Mouse (Mus musculus): ENCODE data around the gene Ccdc188.

Ccdc188 gene

DNA sequence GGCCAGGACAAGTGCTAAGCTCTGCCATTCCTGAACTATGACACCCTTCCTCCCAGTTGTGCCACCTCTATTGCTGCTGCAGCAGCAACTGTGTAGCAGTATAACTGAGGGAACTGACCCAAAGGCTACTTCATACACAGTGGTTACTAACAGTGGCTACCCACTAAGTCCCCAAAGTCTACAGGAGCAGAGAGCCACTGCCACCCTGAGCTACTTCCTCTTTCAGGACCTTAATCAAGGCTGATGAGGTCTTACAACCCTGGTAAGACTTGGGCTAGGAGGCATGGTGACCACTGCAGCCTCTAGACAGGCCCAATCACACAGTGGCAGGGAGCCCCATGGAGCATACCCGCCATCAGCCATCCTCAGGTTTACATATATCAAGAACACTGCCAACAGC is 15.6 kb upstream of the Ccdc188 start:
- DNase-seq (ENCODE audit: low read depth), result no peak

DNA sequence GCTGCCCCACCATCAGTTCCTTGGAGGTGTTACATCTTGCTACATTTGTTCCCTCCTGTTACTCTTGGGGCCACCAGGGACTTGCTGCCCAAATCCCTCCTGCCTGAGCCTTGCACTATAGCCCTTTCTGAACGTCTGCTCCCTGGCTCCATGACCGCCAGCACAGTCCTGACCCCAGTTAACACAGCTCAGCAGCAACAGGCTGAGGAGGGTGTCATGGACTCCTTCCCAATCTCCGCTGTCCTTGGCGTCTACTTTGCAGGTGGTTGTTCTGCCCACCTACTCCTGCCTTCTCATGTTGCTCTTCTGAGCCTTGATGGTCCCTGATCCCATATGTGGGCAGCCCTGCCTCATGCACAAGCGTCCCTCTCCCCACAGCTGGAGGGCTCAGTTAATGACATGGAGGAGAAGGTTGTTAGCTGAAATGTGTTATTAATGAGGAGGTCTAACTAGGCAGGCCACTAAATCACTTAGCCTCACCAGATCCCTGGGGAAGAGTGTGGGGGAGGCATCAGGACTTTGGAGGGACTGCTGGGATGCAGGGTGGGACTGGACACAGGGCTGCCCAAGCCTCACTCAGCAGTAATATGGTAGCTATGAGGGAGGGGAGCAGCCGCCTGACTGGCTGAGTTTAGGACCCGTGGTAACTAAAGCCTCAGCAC is 14.1 kb upstream of the Ccdc188 start:
- no peak for DNase-seq (ENCODE audit: low read depth)

DNA sequence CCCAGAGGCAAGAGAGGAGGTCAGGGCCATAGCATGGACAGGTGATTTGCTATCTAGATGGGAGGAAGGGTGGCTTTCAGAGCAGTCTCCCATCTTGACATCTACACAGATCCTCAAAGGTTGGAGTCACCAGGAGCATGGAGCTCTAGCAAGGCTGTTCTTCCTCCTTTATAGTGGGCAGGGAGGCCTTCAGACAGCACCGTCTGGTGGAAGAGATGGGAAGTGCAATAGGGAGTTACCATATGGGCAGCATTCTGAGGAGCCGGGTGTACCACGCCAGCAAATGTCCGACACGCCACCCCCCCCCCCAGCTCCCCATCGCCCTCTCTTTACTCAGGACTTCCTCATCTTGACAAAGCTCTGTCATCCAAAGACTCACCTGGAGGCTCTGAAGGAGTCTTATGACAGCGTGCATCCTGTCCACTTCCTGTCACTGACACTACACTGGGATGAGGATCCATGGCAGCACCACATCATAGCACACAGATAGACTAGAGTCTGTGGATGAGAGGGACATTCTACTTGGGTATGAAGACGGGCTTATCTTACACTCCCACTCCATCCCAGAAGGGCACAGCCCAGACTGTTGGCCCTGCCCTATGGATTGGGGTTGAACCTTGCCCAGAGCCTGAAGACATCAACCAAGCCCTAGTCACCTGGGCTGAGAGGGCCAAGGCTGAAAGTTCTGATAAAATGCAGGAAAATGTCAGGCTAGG is 6.8 kb upstream of the Ccdc188 start:
- peak; percentile 37 for DNase-seq (ENCODE audit: low read depth)

DNA sequence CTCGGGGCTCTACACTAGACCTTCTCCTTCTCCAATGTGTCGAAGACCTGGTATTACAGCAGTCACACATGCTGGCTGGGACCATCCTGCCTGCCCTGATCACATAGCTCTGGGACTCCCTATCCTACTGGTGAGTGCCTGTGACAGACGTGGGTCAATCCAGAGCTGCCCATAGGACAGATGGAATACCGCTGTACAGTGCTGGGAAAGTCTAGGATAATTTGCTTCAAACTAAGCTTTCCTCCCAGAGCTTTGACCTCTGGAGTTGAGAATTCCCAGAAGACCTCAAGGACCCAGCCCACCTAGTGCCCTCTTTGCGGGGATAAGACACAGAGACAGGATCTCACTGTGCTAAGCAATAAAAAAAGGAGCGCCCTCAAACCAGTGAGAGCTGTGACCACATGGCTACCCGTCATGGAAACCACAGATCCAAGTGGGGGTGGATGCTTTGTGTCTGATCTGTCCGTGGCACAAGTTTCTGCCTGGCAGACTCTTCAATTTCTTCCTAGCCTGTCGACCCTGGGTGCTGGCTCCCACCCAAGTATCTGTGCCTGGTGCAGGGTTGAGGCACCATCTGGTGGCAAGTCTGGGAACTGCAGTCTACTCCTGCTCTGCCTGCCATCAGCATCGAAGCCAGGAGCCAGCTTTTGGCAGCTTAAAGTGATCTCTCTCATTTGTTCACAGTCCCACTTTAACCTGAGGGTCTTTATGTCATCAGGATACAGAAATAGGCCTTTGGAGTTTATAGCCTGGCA is 6.1 kb upstream of the Ccdc188 start:
- DNase-seq (ENCODE audit: low read depth), result peak; percentile 78

DNA sequence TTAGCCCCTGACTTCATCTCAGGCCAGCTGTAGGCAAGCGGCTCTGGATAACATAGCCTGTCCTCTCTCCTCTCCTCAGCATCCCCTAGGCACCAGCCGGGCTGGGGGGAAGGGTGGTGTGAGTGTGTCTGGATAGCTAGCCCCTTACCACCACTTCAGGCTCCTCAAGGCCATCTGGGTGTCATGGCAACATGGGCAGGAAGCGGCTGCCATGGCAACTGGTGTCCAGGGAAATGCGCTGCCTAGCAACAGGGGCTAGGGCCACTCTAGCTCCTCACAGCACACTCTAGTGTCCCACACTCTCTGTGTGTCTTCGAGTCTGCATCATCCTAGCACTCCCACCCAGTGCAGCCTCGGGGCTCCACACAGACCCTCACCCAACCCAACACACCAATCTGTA is 4.0 kb upstream of the Ccdc188 start:
- no peak for DNase-seq (ENCODE audit: low read depth)

DNA sequence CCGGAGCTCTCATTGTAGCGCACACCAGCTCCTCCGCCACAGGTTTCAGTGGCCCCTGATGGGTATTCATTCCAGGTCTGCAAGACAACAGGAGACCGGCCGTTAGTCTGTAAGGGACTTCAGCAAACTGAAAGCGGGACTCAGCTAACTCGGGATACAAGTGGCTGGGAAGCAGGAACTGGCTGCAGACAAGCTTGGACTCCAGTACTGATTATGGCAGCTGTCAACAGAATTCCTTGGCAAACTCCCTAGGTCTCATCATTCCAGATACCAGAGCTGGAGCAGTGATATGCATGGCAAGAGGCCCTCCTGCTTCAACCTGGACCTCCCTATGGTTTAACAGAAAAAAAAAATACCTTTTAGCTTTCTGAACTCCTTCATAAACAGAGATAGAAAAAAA is 2.8 kb upstream of the Ccdc188 start:
- no peak for DNase-seq (ENCODE audit: low read depth)

DNA sequence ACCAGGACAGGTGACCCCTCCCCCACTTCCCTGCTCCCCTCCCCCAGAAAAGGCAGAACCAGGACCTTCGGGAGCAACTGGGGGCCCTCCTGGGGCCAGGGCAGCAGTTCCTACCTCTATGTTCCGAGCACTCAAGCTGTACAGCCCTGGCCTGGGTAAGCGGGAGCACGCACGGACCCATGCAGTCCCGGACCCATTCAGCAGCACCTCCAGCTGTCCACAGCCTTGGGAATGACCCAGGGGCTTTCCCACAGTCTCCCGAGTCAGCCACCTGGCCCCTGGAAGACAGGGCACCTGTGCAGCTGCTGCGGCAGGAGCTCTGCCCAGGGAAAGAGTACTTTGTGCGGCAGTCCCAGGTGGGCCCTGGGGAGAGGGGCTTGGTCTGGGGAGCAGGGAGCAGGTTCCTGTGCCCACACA is 909 bp downstream of the Ccdc188 start:
- no peak for DNase-seq (ENCODE audit: low read depth)

DNA sequence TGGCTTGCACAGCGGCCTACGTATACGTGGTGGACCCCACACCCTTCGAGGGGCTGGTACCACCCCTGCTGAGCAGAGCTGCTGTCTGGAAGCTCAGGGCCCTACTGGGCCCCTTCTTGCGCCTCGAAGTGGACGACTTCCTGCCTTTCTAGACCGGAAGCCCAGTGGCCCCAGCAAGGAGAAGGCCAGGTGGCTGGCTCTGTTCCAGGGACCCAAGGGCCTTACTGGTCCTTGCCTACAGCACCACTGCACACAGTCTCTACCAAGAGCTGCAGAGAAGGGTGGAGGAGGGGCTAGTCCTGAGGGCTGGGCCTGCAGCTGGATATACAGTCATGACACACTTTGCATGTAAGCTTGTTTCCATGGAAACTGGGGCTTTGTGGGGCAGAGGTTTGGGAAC is 2.3 kb downstream of the Ccdc188 start:
- no peak for DNase-seq (ENCODE audit: low read depth)

DNA sequence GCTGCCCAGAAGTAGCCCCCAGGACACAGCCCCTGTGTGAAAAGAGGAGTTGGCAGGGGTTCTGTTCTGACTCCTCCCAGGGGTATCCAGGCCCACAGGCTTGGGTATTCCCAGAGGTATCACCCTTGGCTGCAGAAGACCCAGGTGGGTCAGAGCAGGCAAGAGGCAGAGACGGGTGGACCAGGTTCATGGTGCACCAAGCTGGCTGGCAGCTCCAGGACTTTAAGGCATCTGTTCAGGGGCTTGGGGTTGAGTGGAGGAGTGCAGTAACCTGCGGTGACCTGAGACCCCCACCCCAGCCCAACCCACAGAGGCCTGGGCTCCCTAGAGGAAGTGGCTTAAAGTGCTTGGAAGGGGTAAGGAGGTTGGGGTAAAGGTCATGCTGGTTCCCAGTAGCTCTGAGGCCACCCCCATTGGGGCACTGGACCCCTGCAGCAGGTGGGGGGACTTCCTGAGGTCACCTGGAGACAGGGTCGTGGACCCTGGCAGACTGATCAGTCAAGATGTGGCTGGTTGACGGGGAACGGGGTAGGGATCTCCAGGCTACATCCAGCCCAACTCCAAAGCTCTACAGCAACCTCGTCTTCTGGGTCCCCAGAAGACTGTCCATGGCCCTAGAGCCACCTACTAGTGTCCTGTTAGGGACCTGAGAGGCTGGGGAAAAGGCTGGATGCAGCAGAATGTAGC is 3.3 kb downstream of the Ccdc188 start:
- no peak for DNase-seq (ENCODE audit: low read depth)

DNA sequence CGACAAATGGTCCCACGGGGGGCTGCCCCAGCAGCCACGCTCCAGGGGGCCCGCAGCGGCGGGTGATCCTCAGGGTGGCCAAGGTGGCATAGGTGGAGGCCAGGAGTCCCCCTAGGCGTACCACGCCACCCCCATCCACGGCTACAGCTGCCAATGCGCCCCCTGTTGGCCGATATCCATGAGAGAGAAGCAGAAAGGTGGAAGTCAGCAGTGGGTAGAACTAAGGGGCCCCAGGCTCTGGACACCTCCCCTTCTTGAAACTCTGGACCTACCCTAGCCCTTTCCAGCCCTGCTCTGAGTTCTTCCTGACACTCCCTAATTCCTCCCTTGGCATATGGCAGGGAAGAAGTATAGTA is 3.8 kb downstream of the Ccdc188 start:
- no peak for DNase-seq (ENCODE audit: low read depth)

DNA sequence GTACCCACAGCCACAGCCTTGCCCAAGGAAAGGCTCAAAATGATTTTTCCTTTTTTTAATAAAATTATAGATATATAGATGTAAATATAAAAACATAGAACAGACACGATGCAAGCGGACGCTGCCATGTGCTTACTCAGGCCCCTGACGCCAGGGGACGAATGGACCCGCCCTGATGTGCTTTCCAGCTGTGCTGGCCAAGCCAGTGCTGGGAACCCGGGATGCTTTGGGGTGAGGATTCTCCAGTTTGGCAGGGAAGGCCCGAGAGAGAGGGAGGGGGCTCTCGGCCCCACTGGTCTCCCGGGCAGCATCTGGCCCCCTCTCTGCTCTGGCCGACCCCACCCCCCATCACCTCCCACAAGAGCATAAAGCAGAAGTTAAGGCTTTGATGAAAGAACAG is 4.5 kb downstream of the Ccdc188 start:
- no peak for DNase-seq (ENCODE audit: low read depth)

DNA sequence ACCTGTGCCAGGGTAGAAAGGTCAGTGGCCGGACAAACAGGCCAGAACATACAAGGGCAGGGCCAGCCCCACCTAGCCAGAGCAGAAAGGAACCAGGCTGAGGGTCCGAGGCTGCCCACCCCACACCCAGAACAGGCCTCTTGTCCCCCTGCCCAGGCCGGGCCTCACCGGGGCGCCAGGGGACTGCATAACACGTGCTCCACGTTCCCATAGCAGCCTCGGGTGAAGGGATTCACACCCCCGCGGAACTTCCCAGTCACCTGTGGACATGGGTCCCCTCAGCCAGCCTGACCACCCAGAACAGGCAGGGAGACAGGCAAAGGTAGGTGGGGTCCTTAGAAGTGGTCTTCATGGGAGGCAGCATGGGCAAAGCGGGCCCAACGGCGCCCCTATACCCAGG is 9.5 kb downstream of the Ccdc188 start:
- DNase-seq (ENCODE audit: low read depth), result no peak

DNA sequence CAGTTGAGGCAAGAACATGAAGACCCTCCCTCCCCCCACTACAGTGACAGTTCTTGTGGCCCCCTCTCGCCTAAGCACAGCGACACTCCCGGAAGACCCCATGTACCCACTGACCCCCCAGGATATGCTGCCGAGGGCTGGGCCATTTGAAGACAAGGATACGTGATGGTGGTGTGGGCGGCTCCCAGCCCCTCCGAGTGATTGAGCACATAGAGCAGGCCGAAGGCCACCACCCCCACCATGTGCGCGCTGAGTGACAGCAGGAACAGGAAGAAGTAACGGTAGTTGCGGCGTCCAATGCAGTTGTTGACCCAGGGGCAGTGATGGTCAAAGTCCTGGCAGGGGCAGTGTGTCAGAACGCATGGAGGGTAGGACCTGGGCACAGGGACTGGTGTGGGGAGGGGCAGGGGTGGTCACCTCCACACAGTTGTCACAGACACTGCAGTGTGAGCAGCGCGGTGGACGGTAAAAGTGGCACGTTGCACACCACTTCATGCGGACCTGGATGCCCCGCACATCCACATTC is 10.3 kb downstream of the Ccdc188 start:
- DNase-seq (ENCODE audit: low read depth), result no peak

DNA sequence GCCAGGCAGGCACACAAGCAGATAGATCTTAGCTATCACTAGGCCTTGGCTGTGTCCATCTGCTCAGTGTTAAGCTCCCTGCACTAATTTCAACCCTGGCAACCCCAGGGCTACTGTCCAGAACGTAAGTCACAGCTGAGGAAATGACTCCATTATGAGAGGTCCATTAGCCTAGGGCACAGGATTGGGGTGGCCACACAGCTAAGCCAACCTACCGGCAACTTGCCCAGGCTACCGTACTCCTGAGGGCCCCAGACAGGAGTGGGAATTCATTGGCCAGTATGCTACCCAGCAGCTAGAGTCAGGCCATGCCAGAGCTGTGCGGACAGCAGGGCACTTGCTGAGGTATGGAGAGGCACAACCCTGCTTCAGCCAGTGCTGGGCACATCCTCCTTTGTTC is 11.2 kb downstream of the Ccdc188 start:
- DNase-seq (ENCODE audit: low read depth), result no peak

DNA sequence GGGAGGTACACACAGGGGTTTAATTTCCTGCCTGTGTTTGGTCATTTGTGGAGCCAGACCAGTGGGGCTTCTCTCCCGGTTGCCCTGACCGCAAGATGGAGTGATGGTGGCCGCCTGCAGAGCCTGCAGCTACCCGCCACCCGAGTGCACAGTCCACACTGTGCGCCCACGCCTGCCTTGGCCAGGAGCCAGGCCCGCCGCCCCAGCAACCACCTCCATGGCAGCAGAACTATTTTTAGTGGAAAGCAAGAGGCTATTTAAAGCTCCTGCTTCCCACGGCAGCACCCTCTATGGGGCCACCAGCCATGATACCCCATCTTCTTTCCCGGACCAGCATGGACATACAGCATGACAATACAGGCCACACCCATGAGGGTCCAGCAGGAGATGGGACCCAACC is 11.9 kb downstream of the Ccdc188 start:
- DNase-seq (ENCODE audit: low read depth), result no peak

DNA sequence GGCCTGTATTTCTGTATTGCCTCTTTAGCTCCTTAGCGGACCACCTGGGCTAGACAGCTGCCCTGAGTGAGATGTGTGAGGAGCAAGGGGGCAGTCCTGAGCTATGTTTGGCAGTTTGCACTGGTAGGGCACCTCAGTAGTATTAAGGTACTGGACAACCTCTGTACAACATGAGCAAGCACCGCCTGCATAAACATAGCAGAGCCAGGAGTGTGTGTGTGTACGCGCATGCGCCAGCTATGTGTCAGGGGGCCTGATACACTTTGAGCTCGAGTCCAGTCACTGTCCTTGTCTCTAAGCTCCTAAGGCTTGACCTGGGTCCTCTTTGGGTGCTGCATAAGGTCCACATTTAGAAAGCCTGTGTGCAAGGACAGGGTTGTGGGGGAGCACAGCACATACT is 12.9 kb downstream of the Ccdc188 start:
- DNase-seq (ENCODE audit: low read depth), result no peak

DNA sequence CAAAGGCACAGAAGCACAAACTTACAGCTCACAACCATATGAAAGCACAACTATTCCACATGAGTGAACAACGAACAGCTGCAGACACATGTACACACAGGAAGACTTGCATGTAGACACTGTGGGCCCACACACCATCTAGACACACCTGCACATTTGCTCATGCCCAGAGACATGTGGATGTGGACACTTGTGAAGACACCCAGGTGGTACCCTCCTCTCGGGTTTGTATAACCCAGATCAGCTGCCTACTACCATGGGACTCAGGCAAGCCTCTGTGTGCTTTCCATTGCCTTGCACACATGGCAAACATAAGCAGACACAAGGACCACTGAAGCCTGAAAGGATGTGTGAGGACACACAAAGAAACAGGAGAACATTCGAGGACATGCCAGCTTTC is 13.4 kb downstream of the Ccdc188 start:
- no peak for DNase-seq (ENCODE audit: low read depth)

DNA sequence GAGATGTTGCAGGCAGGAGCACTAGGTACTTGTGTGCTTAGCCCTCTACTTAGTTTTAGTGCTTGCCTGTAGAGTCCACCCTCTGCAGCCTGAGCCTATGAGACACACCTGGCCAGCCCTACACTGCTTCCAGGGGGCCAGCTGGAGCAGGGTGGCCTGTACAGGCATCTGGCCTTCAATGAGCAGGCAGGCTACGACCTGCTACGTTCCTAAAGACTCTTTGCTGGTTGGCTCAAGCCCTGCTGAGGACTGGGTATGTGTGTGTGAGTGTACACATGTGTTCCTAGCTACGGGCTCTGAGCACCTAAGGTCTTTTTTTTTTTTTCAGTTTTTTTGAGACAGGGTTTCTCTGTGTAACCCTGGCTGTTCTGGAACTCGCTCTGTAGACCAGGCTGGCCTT is 13.8 kb downstream of the Ccdc188 start:
- no peak for DNase-seq (ENCODE audit: low read depth)

DNA sequence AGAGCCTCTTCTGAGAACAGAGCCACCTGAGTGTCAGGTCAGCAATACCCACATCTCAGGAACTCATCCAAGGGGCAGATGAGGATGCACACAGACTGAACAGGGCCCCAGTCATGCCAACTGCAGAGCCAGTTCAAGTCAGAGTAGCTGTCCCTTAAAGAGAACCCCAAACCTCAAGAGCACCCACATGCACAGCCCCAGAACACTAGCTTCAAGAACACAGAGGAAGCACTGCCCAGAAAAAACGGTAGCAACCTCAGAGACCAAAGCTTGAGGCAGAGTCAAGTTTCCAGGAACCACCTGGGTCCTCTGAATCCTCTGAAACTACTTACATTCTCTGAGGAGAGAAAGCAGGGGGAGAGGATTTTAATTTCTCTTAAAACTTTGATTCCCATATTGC is 15.8 kb downstream of the Ccdc188 start:
- DNase-seq (ENCODE audit: low read depth), result peak; percentile 32

DNA sequence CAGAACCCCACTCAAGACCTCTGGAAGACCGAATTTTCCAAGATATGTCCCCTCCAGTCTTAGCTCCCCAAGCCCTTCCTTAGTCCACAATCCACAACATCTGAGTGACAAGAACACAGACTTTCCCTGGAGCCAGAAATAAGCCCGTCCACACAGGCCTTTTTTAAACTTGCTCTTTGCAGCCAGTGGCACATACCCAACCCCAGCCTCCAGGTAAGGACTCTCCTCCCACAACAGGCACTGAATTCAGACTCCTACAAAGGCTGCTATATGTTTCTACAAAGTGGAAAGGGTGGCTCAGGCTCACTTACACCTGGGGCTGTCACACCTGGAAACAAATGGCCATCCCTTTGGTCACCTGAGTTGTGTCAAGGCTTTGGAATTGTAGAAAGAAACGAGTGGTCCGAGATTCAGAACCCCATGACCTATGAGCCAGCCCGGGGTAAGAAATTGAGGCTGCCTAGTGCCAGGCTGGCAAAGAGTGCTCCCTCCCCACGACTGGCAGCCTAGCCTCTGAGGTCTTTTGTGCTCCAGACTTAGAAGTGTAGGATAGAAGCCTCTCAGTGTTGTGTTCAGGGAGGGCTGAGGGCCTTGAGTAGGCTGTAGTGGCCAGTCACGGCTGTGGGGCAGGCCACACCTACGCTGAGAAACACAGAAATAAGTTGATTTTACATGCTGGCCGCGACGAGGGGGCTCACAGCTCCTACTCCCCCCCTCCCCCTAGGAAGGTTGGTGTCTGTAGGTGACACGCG is 16.4 kb downstream of the Ccdc188 start:
- DNase-seq (ENCODE audit: low read depth), result peak; percentile 44

DNA sequence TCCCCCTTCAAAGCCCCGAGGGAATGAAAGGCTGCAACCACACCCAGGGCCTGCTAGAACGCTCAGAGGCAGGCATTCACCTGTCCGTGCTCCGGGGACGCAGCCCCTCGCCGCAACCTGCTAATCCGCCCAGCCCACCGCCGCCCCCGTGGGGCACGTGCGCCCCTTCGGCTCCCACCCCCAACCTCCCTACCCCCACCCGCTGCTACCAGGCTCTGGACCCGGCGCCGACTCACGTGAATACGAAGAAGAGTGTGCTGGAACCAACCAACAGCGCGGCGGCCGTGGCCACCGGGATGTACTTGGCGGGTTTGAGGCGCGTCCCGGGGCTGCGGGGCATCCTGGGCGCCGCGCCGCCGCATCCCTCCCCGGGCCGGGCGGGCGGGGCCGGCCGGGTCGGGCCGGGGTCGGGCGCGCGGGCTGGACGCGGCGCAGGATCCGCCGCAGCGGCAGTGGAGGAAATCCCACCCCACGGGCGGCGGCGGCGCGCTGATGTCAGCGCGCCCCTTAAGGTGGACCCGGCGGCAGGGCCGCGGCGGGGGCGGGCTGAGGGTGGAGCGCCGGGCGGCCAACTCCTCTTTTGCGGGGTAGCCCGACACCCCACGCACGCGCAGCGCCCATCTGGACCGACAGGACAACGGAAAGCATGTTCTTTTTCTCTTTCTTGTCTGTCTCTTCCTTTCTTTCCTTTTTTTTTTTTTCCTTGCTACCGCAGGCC is 17.2 kb downstream of the Ccdc188 start, which contains the start of gene Zdhhc8:
Gene Zdhhc8, minus strand, starts transcription at position 466 of the 718 bp plus-strand sequence.
- DNase-seq (ENCODE audit: low read depth), result peak; percentile 60
